Mouse (Mus musculus) activated CD4-positive, CD25-positive, alpha-beta regulatory T cell (primary cell): Measurements from ENCODE around the gene Nptxr. TPM values are rescaled to one million over a fixed set of nuclear protein-coding genes. Genes with fewer than 3 reads are reported as not detected.

ENCODE experiments used
- polyA plus RNA-seq, 2 experiments: library from polyadenylated mRNA; unstranded; fragments of 100-300 nt; shearing (Covaris generic); gene quantifications; one replicate each; pipeline ENCODE4 v1.2.1; 2017

Nptxr gene
- polyA plus RNA-seq: under 1 TPM; 0.12 to 0.29 TPM

GRCm38 (mm10) chr15:79804352-79805071 is at the start of gene Nptxr:
Nptxr (minus strand) TSS chr15:79804766.

GRCm38 (mm10) chr15:79834130-79834880 is 29.7 kb upstream of the Nptxr start, which contains the start of the genes Npcd and Cbx6:
Npcd (minus strand) TSS chr15:79834237.
Cbx6 (minus strand) TSS chr15:79834688.

GRCm38 (mm10) chr15:79777749-79778148 is 26.8 kb downstream of the Nptxr start, which contains the start of gene Dnal4:
Dnal4 (minus strand) TSS chr15:79777849.

GRCm38 (mm10) chr15:79741921-79742705 is 62.5 kb downstream of the Nptxr start, which contains the start of gene Sun2:
Sun2 (minus strand) TSS chr15:79742536.

Other genes with a start within 250 kb of the Nptxr start
- under 1 TPM; 0.22 to 0.47 TPM for gene Dmc1, start 199.7 kb downstream of the Nptxr start, polyA plus RNA-seq
- gene Fam227a, start 145.8 kb downstream of the Nptxr start, polyA plus RNA-seq: under 1 TPM; 0.06 to 0.53 TPM
- 10 to 100 TPM; 12.4 to 12.5 TPM for gene Cby1, start 145.6 kb downstream of the Nptxr start, polyA plus RNA-seq
- 100 to 1,000 TPM; 225 to 260 TPM for gene Tomm22, start 133.9 kb downstream of the Nptxr start, polyA plus RNA-seq
- 10 to 100 TPM; 18.0 to 24.0 TPM for gene Josd1, start 116.8 kb downstream of the Nptxr start, polyA plus RNA-seq
- 10 to 100 TPM; 78.3 to 90.4 TPM for gene Gtpbp1, start 113.9 kb downstream of the Nptxr start, polyA plus RNA-seq
- 10 to 100 TPM; 64.0 to 69.2 TPM for gene Sun2, start 62.2 kb downstream of the Nptxr start, polyA plus RNA-seq
- 1 to 10 TPM; 8.6 to 9.9 TPM for gene Dnal4, start 26.9 kb downstream of the Nptxr start, polyA plus RNA-seq
- gene Npcd, start 29.5 kb upstream of the Nptxr start, polyA plus RNA-seq: not detected
- gene Cbx6, start 29.9 kb upstream of the Nptxr start, polyA plus RNA-seq: 10 to 100 TPM; 19.6 to 32.8 TPM
- gene Apobec3, start 86.9 kb upstream of the Nptxr start, polyA plus RNA-seq: 100 to 1,000 TPM; 406 to 436 TPM
- gene Cbx7, start 166.4 kb upstream of the Nptxr start, polyA plus RNA-seq: 100 to 1,000 TPM in 1 of 2 experiments, 10 to 100 TPM in 1; 77.1 to 109 TPM
- gene Pdgfb, start 210.2 kb upstream of the Nptxr start, polyA plus RNA-seq: 1 to 10 TPM in 1 of 2 experiments, under 1 TPM in 1; 0.38 to 1.7 TPM